Mouse (Mus musculus): Measurements from ENCODE around the gene Khsrp. TPM values are rescaled to one million over a fixed set of nuclear protein-coding genes. Genes with fewer than 3 reads are reported as not detected.

The Khsrp gene
- polyA plus RNA-seq, 3 experiments from 2014 or later: 17.4 to 36.4 (median 31.4) TPM

DNA sequence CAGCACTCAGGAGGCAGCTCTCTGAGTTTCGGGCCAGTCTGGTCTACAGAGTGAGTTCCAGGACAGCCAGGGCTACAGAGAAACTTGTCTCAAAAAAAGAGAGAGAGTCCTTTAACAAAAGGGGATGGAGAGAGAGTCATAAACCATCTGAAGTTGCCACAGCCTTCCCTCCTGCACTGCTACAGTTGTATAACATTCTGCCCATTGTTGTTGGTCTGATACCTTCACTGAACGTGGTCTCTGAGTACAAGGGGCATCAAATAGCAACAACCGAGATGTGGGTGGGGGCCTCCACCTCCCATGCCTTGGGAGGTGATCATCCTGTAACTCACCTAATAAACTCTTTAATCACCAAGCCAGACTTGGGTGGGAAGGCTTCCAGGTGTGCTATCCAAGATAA, 45.7 kb downstream of the Khsrp start:
- ATAC-seq: no peak

- ATAC-seq: no peak
Measured at GRCm38 (mm10) chr17:56984886-56985285, 46.4 kb downstream of the Khsrp start.

- no peak for ATAC-seq
Measured at GRCm38 (mm10) chr17:56982013-56982412, 49.3 kb downstream of the Khsrp start, which contains the start of gene Acer1. TSS of gene Acer1 (minus strand) at chr17:56982126.

DNA sequence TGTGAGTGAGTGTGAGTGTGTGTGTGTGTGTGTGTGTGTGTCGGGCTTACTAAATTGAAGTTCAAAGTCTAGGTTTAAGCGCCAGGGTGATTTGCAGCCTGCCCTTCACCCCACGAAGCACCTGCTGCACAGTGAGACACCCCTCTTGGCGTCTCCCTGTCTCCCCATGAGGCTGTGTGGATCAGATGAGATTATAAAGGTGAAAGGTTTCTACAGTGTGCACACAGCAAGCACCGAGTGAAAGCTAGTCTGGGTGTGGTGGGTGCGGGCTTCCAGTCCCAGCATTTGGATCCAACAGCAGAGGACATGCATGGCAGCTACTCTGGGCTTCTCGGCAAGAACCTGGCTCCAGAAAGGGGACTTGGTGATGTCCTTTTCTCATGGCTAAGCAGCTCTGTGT, 50.3 kb downstream of the Khsrp start:
- no peak for ATAC-seq

GRCm38 (mm10) chr17:56979524-56979923, 51.8 kb downstream of the Khsrp start:
- ATAC-seq: no peak

GRCm38 (mm10) chr17:56976531-56977390, 54.6 kb downstream of the Khsrp start:
- no peak for ATAC-seq

DNA sequence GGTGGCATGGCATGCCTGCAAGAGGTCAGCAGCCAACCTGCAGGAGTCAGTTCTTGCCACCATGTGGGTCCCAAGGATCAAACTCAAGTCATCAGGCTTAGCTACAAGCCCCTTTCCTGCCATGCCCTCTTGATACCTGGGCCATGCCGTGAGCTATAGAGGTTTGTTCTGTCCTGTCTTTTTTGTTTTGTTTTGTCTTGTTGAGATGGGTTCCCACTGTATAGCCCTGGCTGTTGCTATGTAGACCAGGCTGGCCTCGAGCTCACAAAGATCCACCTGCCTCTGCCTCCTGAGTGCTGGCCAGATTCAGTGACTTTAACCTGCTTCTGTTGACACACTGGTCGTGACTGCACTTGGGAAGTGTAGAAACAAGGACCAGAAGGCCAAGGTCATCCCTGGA, 55.9 kb downstream of the Khsrp start:
- no peak for ATAC-seq

- no peak for ATAC-seq
Measured at GRCm38 (mm10) chr17:56974708-56975240, 56.5 kb downstream of the Khsrp start.

GRCm38 (mm10) chr17:56973956-56974707, 57.2 kb downstream of the Khsrp start:
- ATAC-seq: no peak

Other genes starting within 250 kb of the Khsrp start
- 1 to 10 TPM in 2 of 3 experiments, under 1 TPM in 1; 0.62 to 3.3 (median 1.5) TPM for gene Rfx2, start 200.5 kb downstream of the Khsrp start, polyA plus RNA-seq (2017; shearing (Covaris generic))
- gene Acsbg2, start 157.1 kb downstream of the Khsrp start, polyA plus RNA-seq (2017; shearing (Covaris generic)): not detected
- under 1 TPM; 0.21 to 0.57 (median 0.28) TPM for gene 1700061G19Rik, start 156.0 kb downstream of the Khsrp start, polyA plus RNA-seq (2017; shearing (Covaris generic))
- 1 to 10 TPM; 5.4 to 6.2 (median 5.6) TPM for gene Mllt1, start 96.1 kb downstream of the Khsrp start, polyA plus RNA-seq (2017; shearing (Covaris generic))
- not detected for gene Acer1, start 49.4 kb downstream of the Khsrp start, polyA plus RNA-seq (2017; shearing (Covaris generic))
- 100 to 1,000 TPM in 2 of 3 experiments, 10 to 100 TPM in 1; 61.9 to 113 (median 112) TPM for gene Clpp, start 41.2 kb downstream of the Khsrp start, polyA plus RNA-seq (2017; shearing (Covaris generic))
- 10 to 100 TPM; 20.3 to 29.1 (median 22.2) TPM for gene Alkbh7, start 34.2 kb downstream of the Khsrp start, polyA plus RNA-seq (2017; shearing (Covaris generic))
- gene Pspn, start 31.5 kb downstream of the Khsrp start, polyA plus RNA-seq (2017; shearing (Covaris generic)): 1 to 10 TPM in 1 of 3 experiments, under 1 TPM in 1, not detected in 1; 0.82 to 1.5 TPM
- gene Gtf2f1, start 20.2 kb downstream of the Khsrp start, polyA plus RNA-seq (2017; shearing (Covaris generic)): 10 to 100 TPM; 66.8 to 86.1 (median 78.3) TPM
- 1 to 10 TPM in 1 of 3 experiments, under 1 TPM in 2; 0.51 to 1.7 (median 0.67) TPM for gene Gm17949, start 20.1 kb downstream of the Khsrp start, polyA plus RNA-seq (2017; shearing (Covaris generic))
- gene Slc25a41, start 10.1 kb upstream of the Khsrp start, polyA plus RNA-seq (2017; shearing (Covaris generic)): not detected
- gene Crb3, start 27.6 kb upstream of the Khsrp start, polyA plus RNA-seq (2017; shearing (Covaris generic)): 1 to 10 TPM in 1 of 3 experiments, under 1 TPM in 2; 0.94 to 2.4 (median 0.99) TPM
- gene Slc25a23, start 28.3 kb upstream of the Khsrp start, polyA plus RNA-seq (2017; shearing (Covaris generic)): 1 to 10 TPM; 1.0 to 3.1 (median 2.6) TPM
- gene Dennd1c, start 47.0 kb upstream of the Khsrp start, polyA plus RNA-seq (2017; shearing (Covaris generic)): 100 to 1,000 TPM; 183 to 288 (median 219) TPM
- gene Tubb4a, start 56.3 kb upstream of the Khsrp start, polyA plus RNA-seq (2017; shearing (Covaris generic)): 1 to 10 TPM; 2.2 to 5.4 (median 3.9) TPM
- gene Tnfsf9, start 73.8 kb upstream of the Khsrp start, polyA plus RNA-seq (2017; shearing (Covaris generic)): 10 to 100 TPM in 2 of 3 experiments, 1 to 10 TPM in 1; 9.6 to 30.9 (median 15.9) TPM
- gene Cd70, start 118.3 kb upstream of the Khsrp start, polyA plus RNA-seq (2017; shearing (Covaris generic)): 1 to 10 TPM; 1.6 to 5.2 (median 3.4) TPM
- gene Tnfsf14, start 162.7 kb upstream of the Khsrp start, polyA plus RNA-seq (2017; shearing (Covaris generic)): 10 to 100 TPM; 13.3 to 15.2 (median 14.1) TPM
- 1 to 10 TPM; 1.0 to 3.6 (median 1.8) TPM for gene C3, start 196.6 kb upstream of the Khsrp start, polyA plus RNA-seq (2017; shearing (Covaris generic))
- gene Gpr108, start 216.9 kb upstream of the Khsrp start, polyA plus RNA-seq (2017; shearing (Covaris generic)): 10 to 100 TPM; 49.0 to 66.3 (median 56.5) TPM
- 1 to 10 TPM; 1.0 to 4.4 (median 3.6) TPM for gene Trip10, start 217.9 kb upstream of the Khsrp start, polyA plus RNA-seq (2017; shearing (Covaris generic))
- 10 to 100 TPM; 66.1 to 89.2 (median 85.7) TPM for gene Vav1, start 247.6 kb upstream of the Khsrp start, polyA plus RNA-seq (2017; shearing (Covaris generic))